Mouse (Mus musculus): Measurements from ENCODE around the gene Dupd1. TPM values are rescaled to one million over a fixed set of nuclear protein-coding genes. Genes with fewer than 3 reads are reported as not detected.

Dupd1 gene
- total RNA-seq, 2 experiments from 2014 or later, result 0.53 TPM; not detected in 1

- intact Hi-C loops (cut with DNase I), result loop anchor here (5.0 kb wide), 1 partner anchor 41 kb away; no protein-coding TSS in a partner anchor
- peak in 1 of 2 experiments; percentile 59 for DNase-seq (ENCODE audit: low spot score in 2 of 2)
Measured at GRCm38 (mm10) chr14:21733131-21733905, 18.9 kb upstream of the Dupd1 start.

GRCm38 (mm10) chr14:21729936-21730335, 15.6 kb upstream of the Dupd1 start:
- intact Hi-C loops (cut with DNase I), result loop anchor here (5.0 kb wide), 2 partner anchors 38 to 93 kb away; no protein-coding TSS in a partner anchor

DNA sequence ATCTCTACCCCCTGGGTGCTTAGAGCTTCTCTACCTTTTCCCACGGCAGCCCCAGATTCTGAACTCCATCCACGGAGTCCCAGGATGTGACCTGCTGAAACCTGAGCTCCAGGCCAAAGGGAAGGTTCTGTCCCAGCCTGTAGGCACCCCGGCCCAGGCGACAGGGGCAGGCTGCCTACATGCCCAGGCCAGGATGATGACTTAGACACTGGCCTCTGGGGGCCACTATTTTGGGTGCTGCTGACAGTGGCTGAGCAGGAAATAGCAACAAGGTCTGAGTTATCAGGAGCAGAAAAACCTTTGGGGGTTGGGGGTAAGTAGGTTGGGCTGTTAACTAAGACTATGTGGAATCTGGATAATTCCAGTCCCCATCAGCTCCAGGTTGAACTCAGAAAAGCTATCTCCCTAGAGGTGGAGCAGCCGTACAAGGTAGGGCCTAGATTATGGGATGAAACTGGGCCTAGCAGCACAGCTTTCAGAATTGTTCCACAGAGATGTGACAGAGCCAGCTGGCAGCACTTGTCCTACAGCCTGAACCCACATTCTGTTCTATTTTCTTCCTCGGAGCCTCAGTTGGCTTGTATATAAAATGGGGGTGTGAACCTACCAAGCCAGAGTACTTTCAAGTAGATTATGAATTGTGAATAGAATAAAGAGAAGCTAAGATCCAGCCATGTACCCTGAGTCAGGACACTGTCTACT, 14.8 kb upstream of the Dupd1 start:
- intact Hi-C loops (cut with DNase I), result loop anchor here (5.0 kb wide), 1 partner anchor 92 kb away; no protein-coding TSS in a partner anchor
- DNase-seq (ENCODE audit: low spot score in 2 of 2), result peak in 1 of 2 experiments; percentile 82

More at GRCm38 (mm10) chr14:21729936-21730335, 15.6 kb upstream of the Dupd1 start:
- DNase-seq (ENCODE audit: low spot score in 2 of 2), result no peak

DNA sequence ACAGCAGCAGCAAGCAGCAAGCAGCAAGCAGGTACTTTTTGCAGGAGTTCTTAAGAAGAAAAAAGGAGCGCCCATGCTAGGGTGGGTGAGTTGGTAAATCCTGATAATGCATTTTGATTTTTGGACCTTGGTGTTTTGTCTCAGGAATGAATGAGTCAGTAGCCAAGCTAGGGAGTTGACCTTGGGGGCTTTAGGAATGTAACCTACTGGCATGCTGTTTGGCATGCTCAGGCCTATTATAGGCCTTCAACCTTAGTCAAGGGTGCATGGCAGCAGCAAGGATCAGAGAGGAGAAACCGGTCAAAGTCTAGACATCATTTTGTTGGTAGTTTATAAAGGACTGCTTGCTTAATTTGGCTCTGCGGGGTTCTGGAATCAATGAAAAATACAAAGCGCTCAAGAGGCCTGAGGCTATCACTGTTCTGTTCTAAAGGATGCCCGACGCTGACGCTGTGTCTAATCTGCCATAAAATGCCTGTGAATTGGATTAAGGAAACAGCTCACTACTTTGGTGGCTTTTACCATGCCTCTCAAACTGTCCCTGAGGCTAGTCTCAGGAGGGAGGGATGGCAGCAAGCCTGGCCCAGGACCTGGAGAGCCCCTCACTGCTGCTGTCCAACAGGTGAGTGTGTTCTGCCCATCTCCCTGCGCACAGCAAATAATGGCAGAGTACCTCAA, 7.8 kb upstream of the Dupd1 start:
- DNase-seq (ENCODE audit: low spot score in 2 of 2), result no peak
- intact Hi-C loops (cut with DNase I), result no loop called here

DNA sequence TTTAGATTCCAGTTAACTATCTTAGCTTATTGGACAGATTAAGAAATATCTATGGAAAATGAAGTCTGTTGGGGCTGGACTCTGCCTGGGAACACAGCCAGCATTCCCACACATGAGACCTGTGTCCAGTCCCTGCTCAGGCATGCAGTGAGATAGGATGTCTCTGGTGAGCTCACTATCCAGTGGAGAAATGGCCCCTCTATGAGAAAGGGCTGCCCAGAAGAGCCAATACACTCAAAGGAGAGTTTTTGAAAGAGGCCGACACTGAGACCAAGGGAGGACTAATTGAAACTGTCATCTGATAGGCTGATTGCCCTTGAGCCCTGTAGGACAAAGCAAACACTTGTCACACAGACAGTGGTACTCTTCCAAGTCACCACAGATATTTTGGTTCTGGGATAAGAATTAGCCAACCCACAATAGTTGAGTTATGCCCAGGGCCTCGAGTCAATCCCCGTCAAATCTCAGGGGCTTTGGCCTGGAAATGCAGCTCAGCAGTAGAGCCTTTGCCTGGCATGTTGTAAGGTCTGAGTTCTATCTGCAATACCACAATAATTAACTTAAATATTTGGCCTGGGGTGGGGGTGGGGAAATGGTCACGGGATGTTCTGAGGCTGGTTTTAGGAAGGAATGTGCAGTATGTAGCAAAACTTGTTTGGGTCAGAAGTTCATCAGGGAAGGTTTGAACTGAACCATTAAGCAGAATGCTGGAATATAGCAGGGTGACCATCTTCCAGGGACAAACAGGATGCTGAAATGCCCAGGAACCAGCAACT, 6.2 kb upstream of the Dupd1 start:
- DNase-seq (ENCODE audit: low spot score in 2 of 2), result no peak
- intact Hi-C loops (cut with DNase I), result no loop called here

DNA sequence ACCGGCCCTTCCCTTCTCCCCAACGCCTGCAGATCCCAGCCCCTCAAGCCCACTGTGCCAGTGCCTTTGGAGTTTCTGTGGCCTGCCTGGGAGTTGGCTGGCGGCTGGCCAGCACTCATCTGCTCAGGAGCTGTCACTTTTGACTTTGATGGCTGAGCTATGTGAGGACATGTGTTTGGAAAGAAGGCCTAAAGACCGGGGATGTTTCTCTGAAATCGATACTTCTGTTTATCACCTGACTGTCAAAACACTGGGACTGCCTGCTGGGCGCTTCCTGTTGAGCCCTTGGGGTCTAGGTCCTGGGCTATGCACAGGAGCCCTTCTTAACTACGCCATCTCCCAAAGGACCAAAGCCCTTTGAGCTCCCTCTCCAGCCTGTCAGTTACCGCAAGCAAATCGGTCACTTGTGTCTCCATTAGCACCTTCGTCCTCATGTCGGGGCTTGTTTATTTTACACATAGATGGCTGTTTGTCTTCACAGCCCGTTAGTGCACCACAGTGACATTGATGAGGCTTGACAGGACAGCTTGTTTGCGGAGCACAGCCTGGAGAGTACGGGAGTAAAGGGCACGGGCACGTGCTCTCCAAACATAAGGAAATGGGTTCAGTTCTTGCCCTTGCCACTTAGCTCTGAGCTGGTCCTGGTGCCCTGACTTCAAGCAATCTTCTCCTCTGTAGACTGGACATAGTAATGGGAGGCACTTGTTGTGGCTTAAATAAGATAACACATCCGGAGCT, 5.4 kb upstream of the Dupd1 start:
- intact Hi-C loops (cut with DNase I), result no loop called here
- no peak for DNase-seq (ENCODE audit: low spot score in 2 of 2)

- no peak for DNase-seq (ENCODE audit: low spot score in 2 of 2)
- intact Hi-C loops (cut with DNase I), result no loop called here
Measured at GRCm38 (mm10) chr14:21711231-21711630, 3.1 kb downstream of the Dupd1 start.

- intact Hi-C loops (cut with DNase I), result no loop called here
Measured at GRCm38 (mm10) chr14:21709545-21709944, 4.8 kb downstream of the Dupd1 start.

GRCm38 (mm10) chr14:21706759-21707571, 7.4 kb downstream of the Dupd1 start:
- peak; percentile 56 to 83 for DNase-seq (ENCODE audit: low spot score in 2 of 2)
- intact Hi-C loops (cut with DNase I), result no loop called here

More at GRCm38 (mm10) chr14:21709545-21709944, 4.8 kb downstream of the Dupd1 start:
- no peak for DNase-seq (ENCODE audit: low spot score in 2 of 2)

- intact Hi-C loops (cut with DNase I), result no loop called here
- no peak for DNase-seq (ENCODE audit: low spot score in 2 of 2)
Measured at GRCm38 (mm10) chr14:21705462-21705861, 8.9 kb downstream of the Dupd1 start.

- no peak for DNase-seq (ENCODE audit: low spot score in 2 of 2)
- intact Hi-C loops (cut with DNase I), result no loop called here
Measured at GRCm38 (mm10) chr14:21703255-21703654, 11.1 kb downstream of the Dupd1 start.

- intact Hi-C loops (cut with DNase I), result no loop called here
Measured at GRCm38 (mm10) chr14:21702691-21703090, 11.7 kb downstream of the Dupd1 start.

DNA sequence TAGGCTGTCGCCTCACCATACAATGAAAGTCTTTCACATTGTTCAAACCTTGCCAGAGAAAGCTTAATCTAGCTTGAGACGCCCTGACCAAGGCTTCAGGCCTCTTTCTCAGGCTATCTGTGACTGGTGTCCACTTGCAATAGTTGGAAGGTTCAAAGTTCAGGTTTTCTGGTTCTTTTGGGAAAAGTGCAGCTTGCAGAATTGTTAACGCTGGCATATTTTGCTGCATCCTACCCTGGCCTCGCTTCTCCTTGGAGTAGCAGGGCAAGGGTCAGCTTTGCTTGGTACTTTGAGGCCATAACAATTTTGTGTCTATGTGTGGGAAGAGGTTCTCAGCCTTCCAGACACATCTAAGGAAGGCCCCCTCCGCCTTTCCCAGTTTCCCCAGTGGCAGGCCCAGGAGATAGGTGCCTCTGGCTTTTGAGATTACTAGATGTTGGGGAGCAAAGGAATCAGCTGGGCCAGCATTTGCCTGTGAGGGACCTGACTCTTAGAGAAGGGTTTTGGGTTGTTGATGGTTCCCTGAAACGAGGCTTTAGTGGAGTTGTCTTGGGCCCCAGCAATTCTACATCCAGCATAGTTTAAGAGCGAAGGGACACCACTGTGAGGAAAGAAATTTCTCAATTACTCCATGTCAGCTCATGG, 18.1 kb downstream of the Dupd1 start:
- no peak for DNase-seq (ENCODE audit: low spot score in 2 of 2)
- intact Hi-C loops (cut with DNase I), result no loop called here

More at GRCm38 (mm10) chr14:21702691-21703090, 11.7 kb downstream of the Dupd1 start:
- no peak for DNase-seq (ENCODE audit: low spot score in 2 of 2)

DNA sequence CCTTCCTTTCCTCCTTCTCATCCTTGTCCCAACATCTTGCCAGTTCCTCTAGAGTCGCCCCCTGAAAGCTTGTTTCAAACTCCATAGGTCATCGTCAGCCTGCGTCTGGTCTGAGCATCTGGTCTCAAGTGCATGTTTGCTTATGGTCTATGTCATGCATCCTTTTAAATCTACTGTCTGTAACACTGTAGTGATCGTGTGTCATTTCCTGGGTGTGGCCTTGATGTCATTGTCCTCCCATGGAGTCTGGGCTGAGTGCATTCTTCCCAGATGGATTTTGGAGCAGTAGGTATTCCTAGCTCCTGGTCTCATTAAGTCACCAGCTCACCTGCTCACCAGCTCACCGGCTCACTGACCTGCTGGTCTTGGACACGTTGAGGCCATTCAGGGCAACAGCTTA, 19.4 kb downstream of the Dupd1 start:
- intact Hi-C loops (cut with DNase I), result no loop called here
- DNase-seq (ENCODE audit: low spot score in 2 of 2), result no peak

GRCm38 (mm10) chr14:21691070-21691469, 23.3 kb downstream of the Dupd1 start:
- intact Hi-C loops (cut with DNase I), result loop anchor here (5.0 kb wide), 1 partner anchor 41 kb away; no protein-coding TSS in a partner anchor
- no peak for DNase-seq (ENCODE audit: low spot score in 2 of 2)

DNA sequence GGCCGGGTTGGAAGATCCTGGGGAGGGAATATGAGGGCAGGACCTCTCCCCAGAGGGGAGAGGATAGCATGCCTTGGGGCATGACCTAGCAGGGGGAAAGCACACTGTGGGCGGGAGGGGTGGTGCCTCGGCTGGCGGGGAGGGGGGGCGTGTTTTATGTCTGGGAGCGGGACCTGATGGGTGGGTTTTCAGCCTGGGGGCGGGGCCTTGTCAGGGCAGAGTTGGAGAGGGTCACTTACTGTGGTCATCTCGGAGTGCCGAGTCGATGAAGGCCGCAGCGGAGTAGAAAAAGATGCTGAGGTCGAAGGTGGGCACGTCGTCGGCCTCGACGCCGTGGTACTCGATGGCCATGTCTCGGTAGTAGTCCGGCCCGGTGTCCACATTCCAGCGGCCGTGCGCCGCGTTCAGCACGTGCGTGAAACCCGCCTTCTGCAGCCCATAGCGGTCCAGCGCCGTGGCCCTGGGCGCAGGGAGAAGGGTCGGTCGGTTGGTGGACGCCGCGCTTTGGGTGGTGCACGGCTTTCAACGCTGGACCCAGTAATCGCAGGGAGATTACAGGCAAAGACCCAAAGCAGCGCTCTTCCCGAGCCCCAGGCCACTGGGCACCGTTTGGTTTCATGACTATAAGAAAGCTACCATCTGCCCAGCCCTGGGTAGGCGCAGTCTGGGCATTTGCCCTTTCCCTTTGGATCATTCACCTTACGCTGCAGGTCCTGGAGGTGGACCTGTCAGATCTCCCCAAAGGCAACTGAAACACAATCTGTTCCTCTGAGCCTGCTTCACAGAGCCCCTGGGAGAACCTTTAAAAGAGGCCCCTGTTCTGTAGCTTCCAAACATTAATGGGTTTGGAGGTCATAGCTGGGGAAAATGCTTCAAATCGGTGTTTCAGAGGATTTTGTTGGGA, 27.7 kb downstream of the Dupd1 start:
- DNase-seq (ENCODE audit: low spot score in 2 of 2), result no peak
- intact Hi-C loops (cut with DNase I), result no loop called here

Data from left cerebral cortex, postnatal 25 days (tissue).